Comparison of ENCODE assay signal across 8 mouse cellular contexts in genomic region chr1:74284543-74285160, GRCm38 (mm10). TPM values are rescaled to one million over a fixed set of nuclear protein-coding genes. Genes with fewer than 3 reads are reported as not detected.
A peak's percentile ranks its signal among the peaks of the same experiment; 100 is the strongest.
DNase-seq lines count a peak whose midpoint lies in the region; ATAC-seq lines count a peak whose summit lies in the region.

Gene Aamp (minus strand): TSS chr1:74284738.
Gene Pnkd (plus strand): TSS chr1:74284930.

- H3K36me3 ChIP-seq in heart, embryonic 14.5 days (ENCODE audit: control insufficient read depth, insufficient read depth, low read length), result peaks cover 65% of the 10 kb centered on the region
- H3K36me3 ChIP-seq in liver, embryonic 13.5 days, result peaks cover 48% of the 10 kb centered on the region
- H3K36me3 ChIP-seq in stomach, embryonic 16.5 days (ENCODE audit: control insufficient read depth, insufficient read depth, low read length), result peaks cover 20% of the 10 kb centered on the region

- H3K9me3 ChIP-seq in heart, embryonic 14.5 days (ENCODE audit: control insufficient read depth, low read length), result no peaks in the 10 kb centered on the region
- no peaks in the 10 kb centered on the region for H3K9me3 ChIP-seq in liver, embryonic 13.5 days (replicated peaks)
- H3K9me3 ChIP-seq in stomach, embryonic 16.5 days (replicated peaks; ENCODE audit: control insufficient read depth, low read length), result no peaks in the 10 kb centered on the region

- under 1% methylated on average over 56 of the region's 56 CpGs for WGBS in heart, embryonic 14.5 days
- under 1% methylated on average over 56 of the region's 56 CpGs for WGBS in liver, embryonic 13.5 days (ENCODE audit: insufficient replicate concordance)
- WGBS in stomach, embryonic 16.5 days, result under 1% methylated on average over 56 of the region's 56 CpGs

- H3K9ac ChIP-seq in heart, embryonic 14.5 days (ENCODE audit: low read length), result peak within 1 kb of the TSS; percentile 91
- H3K9ac ChIP-seq in liver, embryonic 13.5 days, result peak within 1 kb of the TSS; percentile 86
- peak within 1 kb of the TSS; percentile 89 for H3K9ac ChIP-seq in stomach, embryonic 16.5 days (ENCODE audit: low read length)

- no peaks in the 10 kb centered on the region for H3K27me3 ChIP-seq in heart, embryonic 14.5 days (ENCODE audit: control insufficient read depth, insufficient read depth, low read length)
- H3K27me3 ChIP-seq in liver, embryonic 13.5 days, result no peaks in the 10 kb centered on the region
- no peaks in the 10 kb centered on the region for H3K27me3 ChIP-seq in stomach, embryonic 16.5 days (ENCODE audit: control insufficient read depth, insufficient read depth, low read length)

- peak within 1 kb of the TSS; percentile 57 to 76 for H3K27ac ChIP-seq in heart, embryonic 14.5 days (replicated peaks in 1 of 2; ENCODE audit: control insufficient read depth in 1 of 2, insufficient read depth in 1 of 2, low read depth in 2 of 2, low read length in 2 of 2)
- peak within 1 kb of the TSS; percentile 87 for H3K27ac ChIP-seq in liver, embryonic 13.5 days
- H3K27ac ChIP-seq in stomach, embryonic 16.5 days (ENCODE audit: low read length), result peak within 1 kb of the TSS; percentile 86

- peak within 1 kb of the TSS; percentile 79 for H3K4me2 ChIP-seq in heart, embryonic 14.5 days (ENCODE audit: low read length)
- peak within 1 kb of the TSS; percentile 91 for H3K4me2 ChIP-seq in liver, embryonic 13.5 days
- H3K4me2 ChIP-seq in stomach, embryonic 16.5 days (ENCODE audit: low read depth, low read length), result peak within 1 kb of the TSS; percentile 91

- peaks cover 16 to 32% of the 10 kb centered on the region in 2 experiments for H3K4me1 ChIP-seq in heart, embryonic 14.5 days (ENCODE audit: control insufficient read depth in 2 of 2, insufficient read depth in 2 of 2, low read length in 2 of 2)
- peaks cover 58% of the 10 kb centered on the region for H3K4me1 ChIP-seq in liver, embryonic 13.5 days (replicated peaks)
- peaks cover 39% of the 10 kb centered on the region for H3K4me1 ChIP-seq in stomach, embryonic 16.5 days (ENCODE audit: control insufficient read depth, insufficient read depth, low read length)

- peak; percentile 94 for ATAC-seq in CD4-positive, CD25-positive, alpha-beta regulatory T cell, adult 4 months
- ATAC-seq in heart, embryonic 14.5 days (ENCODE audit: insufficient number of reproducible peaks, insufficient read depth, low FRiP score, low read depth), result peak; percentile 97
- peak; percentile 93 for ATAC-seq in liver, embryonic 13.5 days (ENCODE audit: low read depth)
- ATAC-seq in stomach, embryonic 16.5 days (ENCODE audit: insufficient read depth, low FRiP score), result peak; percentile 97

- peak; percentile 100 for DNase-seq in c-Kit-negative CD71-positive TER-119-positive erythroid progenitor cells, embryonic 14.5 days (ENCODE audit: low read depth, low spot score)
- peak; percentile 100 for DNase-seq in fibroblast of lung, adult 2 months (ENCODE audit: low read depth)
- peak; percentile 100 for DNase-seq in kidney, postnatal 14 days
- peak; percentile 100 for DNase-seq in liver, embryonic 13.5 days
- DNase-seq in neural tube, embryonic 10.5 days (ENCODE audit: extremely low spot score, low spot score), result peak; percentile 99

- H3K4me3 ChIP-seq in heart, embryonic 14.5 days (ENCODE audit: control insufficient read depth in 1 of 2, insufficient read depth in 1 of 2, low read depth in 1 of 2, low read length in 2 of 2), result peak within 1 kb of the TSS; percentile 84 to 92
- peak within 1 kb of the TSS; percentile 87 for H3K4me3 ChIP-seq in liver, embryonic 13.5 days (replicated peaks)
- peak within 1 kb of the TSS; percentile 94 for H3K4me3 ChIP-seq in stomach, embryonic 16.5 days (replicated peaks; ENCODE audit: low read length)

RNA-seq across cellular contexts. Expression of gene Aamp, which starts in this region (rescaled TPM):
- polyA plus RNA-seq in CD4-positive, CD25-positive, alpha-beta regulatory T cell, adult 4 months (2017; shearing (Covaris generic)), result 100 to 1,000 TPM; 205 to 288 TPM
- 180 and 187 TPM in 2 replicates for polyA plus RNA-seq in heart, embryonic 14.5 days (2014; fragmentation: Nextera tagmentation; extraction: Ambion mirVana)
- polyA plus RNA-seq in liver, embryonic 13.5 days (2015; fragmentation: Nextera tagmentation; extraction: Ambion mirVana), result 104 and 107 TPM in 2 replicates
- 227 and 252 TPM in 2 replicates for polyA plus RNA-seq in stomach, embryonic 16.5 days (2015; fragmentation: Nextera tagmentation; extraction: Ambion mirVana)

RNA-seq across cellular contexts. Expression of gene Pnkd, which starts in this region (rescaled TPM):
- polyA plus RNA-seq in CD4-positive, CD25-positive, alpha-beta regulatory T cell, adult 4 months (2017; shearing (Covaris generic)), result 10 to 100 TPM; 78.8 to 83.8 TPM
- 320 and 338 TPM in 2 replicates for polyA plus RNA-seq in heart, embryonic 14.5 days (2014; fragmentation: Nextera tagmentation; extraction: Ambion mirVana)
- polyA plus RNA-seq in liver, embryonic 13.5 days (2015; fragmentation: Nextera tagmentation; extraction: Ambion mirVana), result 36.5 and 39.8 TPM in 2 replicates
- 108 and 119 TPM in 2 replicates for polyA plus RNA-seq in stomach, embryonic 16.5 days (2015; fragmentation: Nextera tagmentation; extraction: Ambion mirVana)

Comparison
In these comparisons a context has a peak if more than half of its experiments do, and no peak if none do; other contexts are left out.
1. Peak in every context shown above with its lines: DNase-seq, ATAC-seq, H3K4me3 ChIP-seq and H3K27ac ChIP-seq.